Mouse (Mus musculus) heart, embryonic 15.5 days (tissue): Measurements from ENCODE around the gene Hspa5. TPM values are rescaled to one million over a fixed set of nuclear protein-coding genes. Genes with fewer than 3 reads are reported as not detected.
"Not testable (repeated sequence)": the region's sequence is repeated elsewhere in the genome, so short reads cannot be mapped to it uniquely, and the experiment has no call there.

Experiments used
- ATAC-seq: fragments of 200-750 bp; cut with Nextera tagmentation; replicated peaks from 2 replicates; pipeline ENCODE4 v1.8.0; 2017; ENCODE audit warnings: low read depth, moderate TSS enrichment; ENCODE audit not compliant: insufficient number of reproducible peaks, insufficient read depth, low FRiP score
- H3K27ac ChIP-seq: fragments of 300-500 bp; sonication (generic); 2 replicates; pipeline ENCODE4 v1.5.1; 2015; ENCODE audit warnings: mild to moderate bottlenecking, inconsistent platforms
- H3K27me3 ChIP-seq: fragments of 300-500 bp; sonication (generic); 2 replicates; pipeline ENCODE4 v1.6.1; 2015; ENCODE audit warnings: inconsistent platforms
- H3K36me3 ChIP-seq: fragments of 300-500 bp; sonication (generic); 2 replicates; pipeline ENCODE4 v1.6.1; 2015; ENCODE audit warnings: mild to moderate bottlenecking, inconsistent platforms
- H3K4me1 ChIP-seq: fragments of 300-500 bp; sonication (generic); replicated peaks from 2 replicates; pipeline ENCODE4 v1.6.1; 2015; ENCODE audit warnings: inconsistent platforms
- H3K4me2 ChIP-seq: fragments of 300-500 bp; sonication (generic); 2 replicates; pipeline ENCODE4 v1.6.1; 2015; ENCODE audit warnings: inconsistent platforms, mild to moderate bottlenecking, moderate library complexity
- H3K4me3 ChIP-seq: fragments of 300-500 bp; sonication (generic); 2 replicates; pipeline ENCODE4 v1.5.1; 2015; ENCODE audit warnings: mild to moderate bottlenecking, inconsistent platforms
- H3K9ac ChIP-seq: fragments of 300-500 bp; sonication (generic); 2 replicates; pipeline ENCODE4 v1.6.1; 2015; ENCODE audit warnings: mild to moderate bottlenecking, inconsistent platforms
- H3K9me3 ChIP-seq: fragments of 300-500 bp; sonication (generic); replicated peaks from 2 replicates; pipeline ENCODE4 v1.6.1; 2016; ENCODE audit warnings: inconsistent platforms
- WGBS: fragments of 180-500 bp; shearing (Covaris S2); methylation state at CpG from one replicate; pipeline ENCODE4 v1.1.7; 2015; ENCODE audit warnings: mixed read lengths; 5-methylcytosine and 5-hydroxymethylcytosine counted together
- polyA plus RNA-seq: library from polyadenylated mRNA; unstranded; fragments of >200 nt; fragmentation: Nextera tagmentation; extraction: Ambion mirVana; gene quantifications from 2 replicates; pipeline ENCODE4 v1.2.1, GENCODE M21; 2015

Hspa5 gene
- polyA plus RNA-seq, 1 experiment from 2014 or later = 633 TPM

GRCm38 (mm10) chr2:34799357-34800256 lies 27.8 kb downstream of the Hspa5 start, which contains the start of gene Rabepk:
TSS of gene Rabepk (minus strand) at chr2:34799912.
- Histone ChIP-seq H3K4me2 (peak within 1 kb of the TSS; percentile 78), H3K9me3 (no peaks in the 10 kb centered on the region), H3K27ac (peak within 1 kb of the TSS; percentile 86), H3K4me3 (peak within 1 kb of the TSS; percentile 89), H3K27me3 (no peaks in the 10 kb centered on the region), H3K9ac (peak within 1 kb of the TSS; percentile 77), H3K4me1 (peaks cover 24% of the 10 kb centered on the region), H3K36me3 (peaks cover 11% of the 10 kb centered on the region)
- WGBS = 3% methylated on average over 44 of the region's 44 CpGs
- ATAC-seq = peak; percentile 67

DNA sequence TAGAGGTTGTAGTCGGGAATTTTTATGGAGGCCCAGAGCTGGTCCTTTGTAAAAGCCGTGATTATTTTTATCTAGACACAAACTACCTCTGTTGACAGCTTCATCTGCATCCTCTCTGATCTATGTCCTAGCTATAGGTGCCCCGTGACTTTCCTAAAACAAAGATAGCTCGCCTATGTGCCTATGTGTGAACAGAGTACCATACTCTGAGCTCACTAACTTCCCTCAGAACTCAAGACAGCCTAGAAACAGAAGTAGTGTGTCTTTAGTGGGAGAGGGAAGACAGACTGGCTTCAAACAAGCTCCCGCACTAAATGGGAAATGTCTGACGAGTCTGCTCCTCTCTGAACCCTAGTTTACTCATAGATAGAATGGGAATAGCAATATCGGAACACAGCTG lies 28.6 kb downstream of the Hspa5 start:
- H3K9me3 ChIP-seq = no peaks in the 10 kb centered on the region
- H3K9ac ChIP-seq = 0 out of 2 replicates have a peak overlapping the region, but pooled peaks have one; percentile 77
- peaks cover 27% of the 10 kb centered on the region for H3K4me1 ChIP-seq
- ATAC-seq = no peak
- H3K27me3 ChIP-seq = no peaks in the 10 kb centered on the region
- peaks cover 7% of the 10 kb centered on the region for H3K36me3 ChIP-seq
- H3K27ac ChIP-seq = peak overlapping the region; percentile 86
- H3K4me3 ChIP-seq = peak overlapping the region; percentile 89
- 66% methylated on average over 7 of the region's 7 CpGs for WGBS
- peak overlapping the region; percentile 78 for H3K4me2 ChIP-seq

- no peaks in the 10 kb centered on the region for H3K27me3 ChIP-seq
- 6% methylated on average over 39 of the region's 39 CpGs for WGBS
- peak overlapping the region; percentile 55 for H3K4me2 ChIP-seq
- no peaks in the 10 kb centered on the region for H3K9me3 ChIP-seq
- peak overlapping the region; percentile 89 for H3K9ac ChIP-seq
- peak overlapping the region; percentile 84 for H3K4me3 ChIP-seq
- peak; percentile 95 for ATAC-seq
- H3K27ac ChIP-seq = peak overlapping the region; percentile 96
- peaks cover 9% of the 10 kb centered on the region for H3K36me3 ChIP-seq
- H3K4me1 ChIP-seq = peaks cover 30% of the 10 kb centered on the region
Measured at GRCm38 (mm10) chr2:34801516-34802482, 30.0 kb downstream of the Hspa5 start.

- WGBS = under 1% methylated on average over 32 of the region's 32 CpGs
Measured at GRCm38 (mm10) chr2:34802565-34803245, 30.9 kb downstream of the Hspa5 start.

GRCm38 (mm10) chr2:34803746-34804145 lies 32.0 kb downstream of the Hspa5 start:
- Histone ChIP-seq H3K27ac (no peak overlapping the region), H3K9ac (no peak overlapping the region), H3K4me3 (peak overlapping the region; percentile 19; the same call in 1 of the 2 replicates), H3K9me3 (no peaks in the 10 kb centered on the region), H3K27me3 (no peaks in the 10 kb centered on the region), H3K36me3 (peaks cover 19% of the 10 kb centered on the region; the same call in 1 of the 2 replicates), H3K4me1 (peaks cover 30% of the 10 kb centered on the region), H3K4me2 (peak overlapping the region; percentile 43)
- WGBS = 80% methylated on average over 3 of the region's 3 CpGs
- no peak for ATAC-seq

More at GRCm38 (mm10) chr2:34802565-34803245, 30.9 kb downstream of the Hspa5 start:
- peak overlapping the region; percentile 84 for H3K4me3 ChIP-seq
- H3K9me3 ChIP-seq, H3K27me3 ChIP-seq: not testable (repeated sequence)
- H3K4me1 ChIP-seq = peaks cover 30% of the 10 kb centered on the region
- ATAC-seq = peak; percentile 63
- peak overlapping the region; percentile 69 for H3K4me2 ChIP-seq
- peak overlapping the region; percentile 89 for H3K9ac ChIP-seq
- H3K36me3 ChIP-seq = peaks cover 10% of the 10 kb centered on the region; the same call in 1 of the 2 replicates
- H3K27ac ChIP-seq = peak overlapping the region; percentile 96

DNA sequence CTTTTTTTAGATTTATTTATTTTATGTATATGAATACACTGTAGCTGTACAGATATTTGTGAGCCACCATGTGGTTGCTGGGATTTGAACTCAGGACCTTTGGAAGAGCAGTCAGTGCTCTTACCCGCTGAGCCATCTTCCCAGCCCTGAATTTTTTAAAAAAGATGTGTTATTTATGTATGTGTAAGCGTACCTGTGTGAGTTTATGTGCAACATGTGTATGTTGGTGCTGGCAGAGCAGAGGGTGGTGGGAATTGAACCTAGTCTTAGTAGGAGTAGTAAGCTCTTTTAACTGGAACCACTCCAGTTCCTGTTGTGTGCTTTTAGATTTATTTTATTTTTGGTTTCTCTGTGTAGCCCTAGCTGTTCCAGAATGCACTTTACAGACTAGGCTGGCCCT lies 32.4 kb downstream of the Hspa5 start:
- no peak overlapping the region for H3K9ac ChIP-seq
- no peak for ATAC-seq
- H3K4me2 ChIP-seq = peak overlapping the region; percentile 43; the same call in 1 of the 2 replicates
- H3K27ac ChIP-seq = no peak overlapping the region
- H3K4me3 ChIP-seq = no peak overlapping the region
- peaks cover 27% of the 10 kb centered on the region for H3K4me1 ChIP-seq
- 98% methylated on average over 2 of the region's 2 CpGs for WGBS
- H3K9me3 ChIP-seq = no peaks in the 10 kb centered on the region
- peaks cover 21% of the 10 kb centered on the region; the same call in 1 of the 2 replicates for H3K36me3 ChIP-seq
- H3K27me3 ChIP-seq = no peaks in the 10 kb centered on the region

GRCm38 (mm10) chr2:34804815-34805214 lies 33.0 kb downstream of the Hspa5 start:
- no peaks in the 10 kb centered on the region for H3K27me3 ChIP-seq
- no peak overlapping the region for H3K4me3 ChIP-seq
- no peak for ATAC-seq
- no peak overlapping the region for H3K9ac ChIP-seq
- WGBS = 49% methylated on average over 1 of the region's 1 CpGs
- peaks cover 21% of the 10 kb centered on the region; the same call in 1 of the 2 replicates for H3K36me3 ChIP-seq
- no peak overlapping the region for H3K4me2 ChIP-seq
- peaks cover 25% of the 10 kb centered on the region for H3K4me1 ChIP-seq
- H3K27ac ChIP-seq = no peak overlapping the region; the same call in 1 of the 2 replicates
- H3K9me3 ChIP-seq = no peaks in the 10 kb centered on the region

GRCm38 (mm10) chr2:34805364-34805950 lies 33.7 kb downstream of the Hspa5 start:
- H3K4me1 ChIP-seq = peaks cover 19% of the 10 kb centered on the region
- H3K9me3 ChIP-seq = no peaks in the 10 kb centered on the region
- H3K9ac ChIP-seq = no peak overlapping the region
- H3K27me3 ChIP-seq = no peaks in the 10 kb centered on the region
- no peak overlapping the region for H3K4me3 ChIP-seq
- 89% methylated on average over 10 of the region's 10 CpGs for WGBS
- H3K27ac ChIP-seq = no peak overlapping the region
- no peak overlapping the region for H3K4me2 ChIP-seq
- no peak for ATAC-seq
- peaks cover 23% of the 10 kb centered on the region; the same call in 1 of the 2 replicates for H3K36me3 ChIP-seq

GRCm38 (mm10) chr2:34808057-34808456 lies 36.3 kb downstream of the Hspa5 start:
- ATAC-seq = no peak
- H3K27ac ChIP-seq = no peak overlapping the region
- H3K4me2 ChIP-seq = no peak overlapping the region
- H3K4me1 ChIP-seq = peaks cover 18% of the 10 kb centered on the region
- 71% methylated on average over 2 of the region's 2 CpGs for WGBS
- peaks cover 43% of the 10 kb centered on the region for H3K36me3 ChIP-seq
- no peaks in the 10 kb centered on the region for H3K9me3 ChIP-seq
- no peak overlapping the region for H3K9ac ChIP-seq
- no peak overlapping the region for H3K4me3 ChIP-seq
- H3K27me3 ChIP-seq = no peaks in the 10 kb centered on the region

GRCm38 (mm10) chr2:34809568-34809967 lies 37.8 kb downstream of the Hspa5 start:
- H3K36me3 ChIP-seq = peaks cover 54% of the 10 kb centered on the region

More at GRCm38 (mm10) chr2:34809568-34809967, 37.8 kb downstream of the Hspa5 start:
- no peaks in the 10 kb centered on the region for H3K27me3 ChIP-seq
- no peak overlapping the region for H3K4me3 ChIP-seq
- no peaks in the 10 kb centered on the region for H3K9me3 ChIP-seq
- H3K4me2 ChIP-seq = no peak overlapping the region
- ATAC-seq = no peak
- WGBS = 74% methylated on average over 1 of the region's 1 CpGs
- H3K4me1 ChIP-seq = peaks cover 7% of the 10 kb centered on the region
- no peak overlapping the region for H3K27ac ChIP-seq
- H3K9ac ChIP-seq = no peak overlapping the region
